Mouse (Mus musculus) liver, embryonic 14.5 days (tissue): Measurements from ENCODE around the gene 4932438A13Rik. TPM values are rescaled to one million over a fixed set of nuclear protein-coding genes. Genes with fewer than 3 reads are reported as not detected.

ENCODE experiments used
- ATAC-seq: fragments of 200-750 bp; cut with Nextera tagmentation; 2 replicates; pipeline ENCODE4 v1.8.0; 2017; ENCODE audit warnings: moderate number of reproducible peaks, mild to moderate bottlenecking, moderate library complexity; ENCODE audit not compliant: insufficient read depth
- DNase-seq, 3 experiments: peaks; one replicate each; pipeline ENCODE4 v3.0.0-alpha.2; 2012 to 2013; ENCODE audit warnings: low read depth in 3 of 3, low spot score in 3 of 3
- H3K27ac ChIP-seq: fragments of 300-500 bp; sonication (generic); 2 replicates; pipeline ENCODE4 v1.5.1; 2014; ENCODE audit warnings: moderate library complexity, mild to moderate bottlenecking, control low read depth, inconsistent platforms
- H3K27me3 ChIP-seq: fragments of 300-500 bp; sonication (generic); 2 replicates; pipeline ENCODE4 v1.6.1; 2014; ENCODE audit warnings: mild to moderate bottlenecking, low read length, moderate library complexity; ENCODE audit not compliant: control insufficient read depth, insufficient read depth
- H3K36me3 ChIP-seq: fragments of 300-500 bp; sonication (generic); replicated peaks from 2 replicates; pipeline ENCODE4 v1.6.1; 2014; ENCODE audit warnings: low read depth; ENCODE audit not compliant: control insufficient read depth, insufficient read depth
- H3K4me1 ChIP-seq, 2 experiments: fragments of 200-500 bp in 1 of 2; fragments of 300-500 bp in 1 of 2; sonication (generic) in 1 of 2; replicated peaks; 2 replicates each; pipeline ENCODE4 v1.6.1; 2012 to 2014; ENCODE audit warnings: antibody characterized with exemption in 1 of 2, inconsistent platforms in 1 of 2, low read length in 1 of 2; ENCODE audit not compliant: control insufficient read depth in 2 of 2, insufficient read depth in 2 of 2
- H3K4me2 ChIP-seq: fragments of 300-500 bp; sonication (generic); 2 replicates; pipeline ENCODE4 v1.6.1; 2014; ENCODE audit warnings: low read depth, mild to moderate bottlenecking, control low read depth, moderate library complexity
- H3K4me3 ChIP-seq, 2 experiments: fragments of 200-500 bp in 1 of 2; fragments of 300-500 bp in 1 of 2; sonication (generic) in 1 of 2; 2 replicates each; pipeline ENCODE4 v1.5.1; 2012 to 2014; ENCODE audit warnings: low read depth in 2 of 2, low read length in 2 of 2, mild to moderate bottlenecking in 2 of 2, control low read depth in 1 of 2, inconsistent platforms in 1 of 2, moderate library complexity in 1 of 2; ENCODE audit not compliant: insufficient read depth in 1 of 2
- H3K9ac ChIP-seq: fragments of 300-500 bp; sonication (generic); replicated peaks from 2 replicates; pipeline ENCODE4 v1.6.1; 2014; ENCODE audit warnings: mild to moderate bottlenecking, control low read depth, moderate library complexity
- H3K9me3 ChIP-seq: fragments of 300-500 bp; sonication (generic); 2 replicates; pipeline ENCODE4 v1.6.1; 2016; ENCODE audit warnings: low read length, mixed read lengths; ENCODE audit not compliant: control insufficient read depth
- CTCF ChIP-seq: IDR thresholded peaks from 2 replicates; pipeline ENCODE4 v1.5.1; 2016; ENCODE audit warnings: antibody characterized with exemption, low read depth, control low read depth
- EP300 ChIP-seq: IDR thresholded peaks from 2 replicates; pipeline ENCODE4 v1.6.1; 2016; ENCODE audit warnings: antibody characterized with exemption, low read depth
- WGBS: fragments of 180-500 bp; shearing (Covaris S2); extraction: QIAGEN DNeasy Blood & Tissue Kit; methylation state at CpG from one replicate; pipeline ENCODE4 v1.1.7; 2014; ENCODE audit not compliant: insufficient replicate concordance; 5-methylcytosine and 5-hydroxymethylcytosine counted together
- polyA plus RNA-seq, 2 experiments: library from polyadenylated mRNA; depleted of rRNA in 1 of 2; stranded (reverse) in 1 of 2; unstranded in 1 of 2; fragments of >200 nt; fragmentation: Nextera tagmentation in 1 of 2; extraction: Ambion mirVana in 1 of 2; gene quantifications; 2 replicates each; pipeline versions ENCODE4 v1.2.1 to v1.2.3; 2012 to 2014

Gene 4932438A13Rik
- polyA plus RNA-seq, 2 experiments: 5.7 to 14.6 TPM

GRCm38 (mm10) chr3:37037979-37038378 lies 175.1 kb downstream of the 4932438A13Rik start:
- TF ChIP-seq CTCF (no peak), EP300 (no peak)
- Histone ChIP-seq H3K27ac (no peak overlapping the region), H3K4me1 (no peaks in the 10 kb centered on the region), H3K9me3 (no peaks in the 10 kb centered on the region), H3K9ac (no peak overlapping the region), H3K36me3 (peaks cover 7% of the 10 kb centered on the region), H3K4me2 (no peak overlapping the region), H3K27me3 (no peaks in the 10 kb centered on the region), H3K4me3 (no peak overlapping the region)
- WGBS: 66% methylated on average over 2 of the region's 2 CpGs
- ATAC-seq: no peak
- DNase-seq: no peak

DNA sequence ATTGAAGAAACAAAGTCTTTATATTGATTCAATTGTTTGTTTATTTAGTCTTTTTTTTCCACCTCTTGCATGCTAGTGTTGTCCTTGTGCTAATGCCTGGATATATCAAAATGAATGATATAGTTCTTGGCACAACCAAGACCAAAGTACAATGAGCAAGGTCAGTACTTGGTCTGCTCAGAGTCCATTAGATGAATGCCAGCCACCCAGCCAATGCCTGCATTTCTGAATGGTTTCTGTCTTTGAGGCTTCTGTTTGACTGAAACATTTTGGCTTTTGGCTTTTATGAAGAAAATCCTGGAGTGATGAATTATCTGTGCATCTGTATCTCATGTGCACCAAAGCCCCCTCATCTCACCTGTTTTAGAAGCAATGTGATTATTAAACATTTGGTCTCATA lies 176.9 kb downstream of the 4932438A13Rik start:
- H3K4me3 ChIP-seq: no peak overlapping the region
- no peak overlapping the region for H3K4me2 ChIP-seq
- peaks cover 7% of the 10 kb centered on the region for H3K36me3 ChIP-seq
- no peaks in the 10 kb centered on the region for H3K27me3 ChIP-seq
- no peak for ATAC-seq
- no peak overlapping the region for H3K9ac ChIP-seq
- no peaks in the 10 kb centered on the region for H3K4me1 ChIP-seq
- H3K27ac ChIP-seq: no peak overlapping the region
- no peak for DNase-seq
- no peak for TF ChIP-seq CTCF
- no peaks in the 10 kb centered on the region for H3K9me3 ChIP-seq

DNA sequence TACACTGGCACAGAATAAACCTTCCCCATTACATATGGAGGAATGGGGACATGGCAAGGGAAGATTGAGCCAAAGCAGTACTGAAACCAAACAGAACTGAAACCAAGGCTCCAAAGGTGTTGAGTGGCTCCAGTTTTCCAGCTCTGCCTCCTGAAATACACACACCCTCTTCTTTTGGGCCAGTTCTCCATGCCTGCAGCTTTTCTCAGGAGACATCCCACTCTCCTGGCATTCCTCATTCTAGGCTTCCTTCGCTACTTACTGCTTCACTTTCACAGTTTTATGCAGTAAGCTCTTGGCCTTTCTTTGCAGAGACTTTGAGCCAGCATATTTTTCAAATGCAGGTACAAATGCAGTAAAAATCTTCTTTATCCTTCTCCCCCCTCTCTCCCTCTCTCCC lies 188.6 kb downstream of the 4932438A13Rik start:
- H3K4me2 ChIP-seq: no peak overlapping the region
- ATAC-seq (no peak), DNase-seq (no peak)
- no peak overlapping the region for H3K4me3 ChIP-seq
- H3K27ac ChIP-seq: no peak overlapping the region
- H3K9me3 ChIP-seq: no peaks in the 10 kb centered on the region
- WGBS: 67% methylated on average over 1 of the region's 1 CpGs
- H3K4me1 ChIP-seq: no peaks in the 10 kb centered on the region
- H3K9ac ChIP-seq: no peak overlapping the region
- no peak for TF ChIP-seq EP300
- TF ChIP-seq CTCF: no peak
- no peaks in the 10 kb centered on the region; the same call in 1 of the 2 replicates for H3K36me3 ChIP-seq
- no peaks in the 10 kb centered on the region for H3K27me3 ChIP-seq

DNA sequence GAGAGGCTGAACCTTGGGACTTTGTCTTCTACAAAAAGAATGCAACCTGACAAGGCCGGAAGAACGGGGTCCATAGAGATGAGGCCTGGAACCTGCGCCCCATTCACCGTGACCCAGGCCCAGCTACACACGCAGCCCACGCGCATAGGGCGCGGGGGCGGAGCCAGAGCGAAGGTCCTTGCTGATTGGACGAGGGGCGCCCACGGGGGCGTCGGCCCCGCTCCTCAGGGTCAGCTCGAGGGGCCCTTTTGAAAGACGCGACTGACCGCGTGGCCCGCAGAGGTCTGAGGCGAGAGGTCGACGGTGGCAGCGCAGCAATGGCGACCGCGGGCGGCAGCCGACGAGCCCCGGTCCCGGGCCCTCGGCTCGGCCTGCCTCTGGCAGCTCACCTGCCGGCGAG lies 200.5 kb downstream of the 4932438A13Rik start, which contains the start of gene Adad1:
TSS of gene Adad1 (plus strand) at position 122 of the 400 bp plus-strand sequence.
- Histone ChIP-seq H3K4me1 (no peaks in the 10 kb centered on the region), H3K27me3 (no peaks in the 10 kb centered on the region), H3K9ac (no peak within 1 kb of the TSS), H3K27ac (no peak within 1 kb of the TSS), H3K4me2 (peak within 1 kb of the TSS; percentile 28), H3K9me3 (no peaks in the 10 kb centered on the region), H3K36me3 (no peaks in the 10 kb centered on the region), H3K4me3 (no peak within 1 kb of the TSS)
- WGBS: 62% methylated on average over 39 of the region's 39 CpGs
- no peak for TF ChIP-seq EP300
- no peak for TF ChIP-seq CTCF
- ATAC-seq (no peak), DNase-seq (no peak)

DNA sequence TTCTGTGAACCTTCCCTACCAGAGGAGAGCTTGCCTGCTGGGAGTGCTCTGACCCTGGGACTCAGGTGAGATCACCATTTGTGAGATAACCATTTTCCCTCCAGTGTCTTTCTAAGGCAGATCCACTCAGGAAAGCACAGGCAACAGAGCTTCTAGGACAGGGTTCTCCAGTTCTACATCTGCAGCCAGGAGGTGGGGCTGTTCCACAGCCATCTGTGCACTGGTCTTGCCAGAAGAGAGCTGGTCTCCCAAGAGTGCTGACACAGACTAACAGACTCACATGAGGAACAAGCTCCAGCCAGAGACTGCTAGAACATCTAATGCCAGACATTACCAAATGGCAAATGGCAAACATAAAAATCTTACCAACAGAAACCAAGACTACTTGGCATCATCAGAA lies 210.3 kb downstream of the 4932438A13Rik start:
- DNase-seq: no peak
- TF ChIP-seq EP300 (no peak), CTCF (peak; percentile 48)
- H3K4me2 ChIP-seq: no peak overlapping the region
- H3K27ac ChIP-seq: no peak overlapping the region
- H3K9me3 ChIP-seq: no peaks in the 10 kb centered on the region
- no peak overlapping the region for H3K9ac ChIP-seq
- H3K36me3 ChIP-seq: no peaks in the 10 kb centered on the region
- ATAC-seq: no peak
- H3K4me1 ChIP-seq: no peaks in the 10 kb centered on the region
- H3K27me3 ChIP-seq: no peaks in the 10 kb centered on the region
- no peak overlapping the region for H3K4me3 ChIP-seq
